Mouse (Mus musculus) spleen, adult 18-20 months (tissue): ENCODE measurements at regions not wholly inside any gene's neighbourhood (a gene's known extent, or its start where the extent isn't known, plus 50 kb on each side); places are given as distances from the start of the nearest gene placed in this dataset.

Experiments used
- DNase-seq, 2 experiments: peaks; one replicate each; pipeline ENCODE4 v3.0.0; 2022; ENCODE audit warnings: mixed read lengths in 2 of 2

- DNase-seq, result no peak
Observed at GRCm38 (mm10) chr3:149993199-149993598, 1002.8 kb upstream of the Adgrl2 start.

- no peak for DNase-seq
Observed at GRCm38 (mm10) chr3:149987801-149988200, 997.4 kb upstream of the Adgrl2 start.

- no peak for DNase-seq
Observed at GRCm38 (mm10) chr3:149956993-149957392, 966.6 kb upstream of the Adgrl2 start.

GRCm38 (mm10) chr3:149936197-149936596 is 945.8 kb upstream of the Adgrl2 start:
- DNase-seq, result no peak

- DNase-seq, result no peak
Observed at GRCm38 (mm10) chr3:149934832-149935231, 944.5 kb upstream of the Adgrl2 start.

- DNase-seq, result no peak
Observed at GRCm38 (mm10) chr3:149928456-149929360, 938.4 kb upstream of the Adgrl2 start.

GRCm38 (mm10) chr3:149920206-149920605 is 929.9 kb upstream of the Adgrl2 start:
- DNase-seq, result no peak

GRCm38 (mm10) chr3:149918201-149918600 is 927.8 kb upstream of the Adgrl2 start:
- DNase-seq, result no peak

- no peak for DNase-seq
Observed at GRCm38 (mm10) chr3:149910721-149911120, 920.4 kb upstream of the Adgrl2 start.

GRCm38 (mm10) chr3:149901783-149902182 is 911.4 kb upstream of the Adgrl2 start:
- no peak for DNase-seq

- no peak for DNase-seq
Observed at GRCm38 (mm10) chr3:149876553-149876952, 886.2 kb upstream of the Adgrl2 start.

- DNase-seq, result no peak
Observed at GRCm38 (mm10) chr3:149865945-149866344, 875.6 kb upstream of the Adgrl2 start.

- no peak for DNase-seq
Observed at GRCm38 (mm10) chr3:149846941-149847539, 856.7 kb upstream of the Adgrl2 start.

- no peak for DNase-seq
Observed at GRCm38 (mm10) chr3:149845826-149846486, 855.6 kb upstream of the Adgrl2 start.

GRCm38 (mm10) chr3:149845083-149845825 is 854.9 kb upstream of the Adgrl2 start:
- DNase-seq, result no peak

GRCm38 (mm10) chr3:149837921-149838320 is 847.6 kb upstream of the Adgrl2 start:
- no peak for DNase-seq

GRCm38 (mm10) chr3:149836467-149837233 is 846.3 kb upstream of the Adgrl2 start:
- no peak for DNase-seq

GRCm38 (mm10) chr3:149827181-149827580 is 836.8 kb upstream of the Adgrl2 start:
- DNase-seq, result no peak

GRCm38 (mm10) chr3:149826757-149827156 is 836.4 kb upstream of the Adgrl2 start:
- no peak for DNase-seq

- no peak for DNase-seq
Observed at GRCm38 (mm10) chr3:149820670-149821069, 830.3 kb upstream of the Adgrl2 start.

GRCm38 (mm10) chr3:149819863-149820262 is 829.5 kb upstream of the Adgrl2 start:
- DNase-seq, result no peak

- DNase-seq, result no peak
Observed at GRCm38 (mm10) chr3:149819081-149819480, 828.7 kb upstream of the Adgrl2 start.
